Mouse (Mus musculus): ENCODE measurements around the gene Rcan2. TPM values are rescaled to one million over a fixed set of nuclear protein-coding genes. Genes with fewer than 3 reads are reported as not detected.

Rcan2 gene
- total RNA-seq, 1 experiment from 2014 or later, result not detected

DNA sequence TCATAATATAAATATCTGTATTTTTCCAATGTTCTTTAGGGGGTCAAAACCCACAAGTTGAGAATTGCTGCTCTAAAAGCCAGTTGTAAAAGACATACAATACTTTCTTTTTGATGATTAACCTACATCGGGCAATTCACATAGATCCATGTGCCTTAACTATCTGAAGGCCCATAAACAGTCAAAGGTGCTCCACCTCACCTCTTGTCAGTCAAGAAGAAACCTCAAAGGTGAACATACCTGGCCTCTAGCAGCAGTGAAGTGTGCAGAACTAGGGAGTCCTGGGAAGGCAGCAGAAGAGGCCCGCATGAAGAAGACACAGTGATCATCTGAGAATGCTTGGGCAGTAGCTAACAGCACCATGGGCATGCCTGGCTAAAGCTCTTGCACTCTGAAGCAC lies 239.3 kb downstream of the Rcan2 start:
- no peak for ATAC-seq (replicated peaks; ENCODE audit: insufficient number of reproducible peaks, low FRiP score, low TSS enrichment, poor library complexity, severe bottlenecking)

- no peak for ATAC-seq (replicated peaks; ENCODE audit: insufficient number of reproducible peaks, low FRiP score, low TSS enrichment, poor library complexity, severe bottlenecking)
Observed at GRCm38 (mm10) chr17:44042301-44042700, 241.2 kb downstream of the Rcan2 start.

DNA sequence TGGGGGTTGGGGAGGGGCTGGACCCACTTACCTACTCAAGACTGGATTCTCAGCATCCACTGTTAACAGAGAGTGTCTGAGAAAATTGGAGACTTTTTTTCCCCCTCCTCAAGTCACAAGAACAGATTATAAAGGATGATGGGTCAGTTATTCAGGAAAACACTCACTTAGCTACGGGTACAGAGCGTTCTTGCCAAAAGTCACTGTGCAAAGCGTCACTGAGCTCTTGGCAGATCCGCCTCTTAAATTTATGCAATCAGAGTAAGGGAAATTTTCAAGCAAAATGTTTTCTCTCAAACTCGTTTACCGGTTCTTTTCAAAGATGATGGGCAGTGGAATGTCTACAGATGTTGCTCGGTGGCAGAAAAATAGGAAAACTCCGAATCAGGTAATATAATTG lies 241.7 kb downstream of the Rcan2 start:
- no peak for ATAC-seq (replicated peaks; ENCODE audit: insufficient number of reproducible peaks, low FRiP score, low TSS enrichment, poor library complexity, severe bottlenecking)

GRCm38 (mm10) chr17:44053427-44053826 lies 252.3 kb downstream of the Rcan2 start:
- ATAC-seq (replicated peaks; ENCODE audit: insufficient number of reproducible peaks, low FRiP score, low TSS enrichment, poor library complexity, severe bottlenecking), result peak; percentile 97

DNA sequence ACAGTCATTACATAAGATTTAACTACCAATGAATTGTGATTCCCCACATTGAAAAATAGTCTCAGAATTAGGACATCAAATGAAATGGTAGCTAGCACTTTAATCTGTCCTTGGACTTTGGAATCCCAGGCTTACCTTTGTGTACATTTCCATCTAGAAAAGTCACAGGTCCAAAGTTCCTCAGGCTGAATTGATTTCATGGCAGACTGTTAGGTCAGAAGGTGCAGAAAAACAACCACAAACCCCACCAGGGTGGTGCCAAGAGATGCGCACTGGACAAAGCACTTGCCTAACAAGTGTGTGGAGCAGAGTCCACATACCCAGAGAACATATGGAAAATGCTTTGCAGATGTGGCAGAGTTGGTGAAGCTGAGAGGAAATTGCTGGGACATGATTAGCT lies 256.0 kb downstream of the Rcan2 start:
- no peak for ATAC-seq (replicated peaks; ENCODE audit: insufficient number of reproducible peaks, low FRiP score, low TSS enrichment, poor library complexity, severe bottlenecking)

DNA sequence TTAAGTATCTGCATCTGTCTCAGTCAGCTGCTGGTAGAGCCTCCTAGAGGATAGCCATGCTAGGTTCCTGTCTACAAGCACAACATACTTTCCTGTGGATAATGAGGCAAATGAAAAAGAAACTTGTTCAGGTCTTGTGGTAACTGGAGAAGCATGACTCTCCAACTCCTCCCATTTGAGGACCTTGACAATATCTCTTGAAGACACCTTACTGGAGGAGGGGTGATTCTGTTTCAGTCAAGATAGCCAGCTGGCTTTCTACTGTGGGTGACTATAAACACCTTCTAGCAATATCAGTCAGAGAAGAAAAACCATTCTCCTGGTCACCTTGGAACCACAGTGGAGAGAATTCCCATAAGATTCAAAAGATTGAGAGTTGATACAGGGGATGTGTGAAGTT lies 257.0 kb downstream of the Rcan2 start:
- no peak for ATAC-seq (replicated peaks; ENCODE audit: insufficient number of reproducible peaks, low FRiP score, low TSS enrichment, poor library complexity, severe bottlenecking)

DNA sequence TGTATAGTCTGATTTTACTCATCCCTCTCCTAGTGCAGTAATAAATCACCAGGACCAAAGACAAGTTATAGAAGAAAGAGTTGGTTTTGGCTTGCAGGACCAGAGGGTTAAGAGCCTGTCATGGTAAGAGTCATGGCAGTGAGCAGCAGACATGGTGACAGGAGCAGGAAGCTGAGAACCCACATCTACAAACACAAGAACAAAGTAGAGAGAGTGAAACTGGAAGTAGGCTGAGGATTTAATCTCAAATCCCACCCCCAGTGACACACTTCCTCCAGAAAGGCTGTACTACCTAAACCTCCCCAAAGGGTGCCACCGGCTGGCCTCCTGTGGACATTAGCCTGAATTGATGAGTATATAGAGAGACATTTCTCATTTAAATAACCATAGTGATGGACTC lies 259.6 kb downstream of the Rcan2 start:
- ATAC-seq (replicated peaks; ENCODE audit: insufficient number of reproducible peaks, low FRiP score, low TSS enrichment, poor library complexity, severe bottlenecking), result no peak

DNA sequence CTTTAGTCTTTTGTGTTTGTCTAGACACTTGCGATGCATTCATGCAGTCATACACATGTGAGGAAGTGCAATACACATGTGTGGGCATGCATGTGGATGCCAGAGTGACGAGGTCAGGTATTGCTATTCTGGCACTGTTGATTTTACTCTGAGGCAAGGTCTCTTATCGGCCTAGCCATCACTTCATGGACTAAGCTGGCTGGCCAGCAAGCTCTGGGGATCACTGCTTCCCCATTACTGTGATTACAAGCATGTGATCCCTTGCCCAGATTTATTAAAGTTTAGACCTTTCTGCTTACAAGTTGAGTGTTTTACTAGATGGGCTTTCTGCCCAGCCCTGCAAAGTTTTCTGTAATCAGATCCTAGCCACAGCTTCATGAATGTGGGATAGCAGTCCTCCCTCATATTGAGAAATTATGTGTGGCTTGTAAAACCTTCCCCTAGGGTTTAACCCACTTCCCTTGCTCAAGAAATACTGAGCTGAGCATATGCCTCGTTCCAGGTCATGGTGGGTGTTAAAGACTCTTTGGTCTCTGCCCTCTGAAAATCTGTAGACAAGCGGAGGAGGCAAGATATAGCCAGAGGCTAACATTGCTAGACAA lies 260.2 kb downstream of the Rcan2 start:
- ATAC-seq (replicated peaks; ENCODE audit: insufficient number of reproducible peaks, low FRiP score, low TSS enrichment, poor library complexity, severe bottlenecking), result no peak

- no peak for ATAC-seq (replicated peaks; ENCODE audit: insufficient number of reproducible peaks, low FRiP score, low TSS enrichment, poor library complexity, severe bottlenecking)
Observed at GRCm38 (mm10) chr17:44068876-44069275, 267.7 kb downstream of the Rcan2 start.

- no peak for ATAC-seq (replicated peaks; ENCODE audit: insufficient number of reproducible peaks, low FRiP score, low TSS enrichment, poor library complexity, severe bottlenecking)
Observed at GRCm38 (mm10) chr17:44071680-44072079, 270.5 kb downstream of the Rcan2 start.

DNA sequence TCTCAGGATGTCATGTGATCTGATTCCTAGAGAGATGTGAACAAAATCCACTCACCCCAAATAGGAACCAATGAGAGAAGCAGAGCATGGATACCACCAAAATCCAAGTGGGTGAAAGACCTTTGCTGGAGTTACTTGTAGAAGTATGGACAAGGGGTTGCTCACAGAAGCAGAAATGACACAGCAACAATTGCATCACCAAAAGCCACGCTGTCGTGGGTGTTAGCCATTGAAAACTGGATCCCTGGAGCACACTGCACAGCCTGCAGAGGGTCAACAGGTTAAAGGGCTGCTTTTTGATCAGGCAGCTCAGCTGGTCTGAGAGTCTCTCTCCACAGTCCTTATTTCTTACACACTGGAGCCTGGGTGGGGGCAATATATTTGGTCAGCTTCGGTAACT lies 274.4 kb downstream of the Rcan2 start:
- ATAC-seq (replicated peaks; ENCODE audit: insufficient number of reproducible peaks, low FRiP score, low TSS enrichment, poor library complexity, severe bottlenecking), result no peak

DNA sequence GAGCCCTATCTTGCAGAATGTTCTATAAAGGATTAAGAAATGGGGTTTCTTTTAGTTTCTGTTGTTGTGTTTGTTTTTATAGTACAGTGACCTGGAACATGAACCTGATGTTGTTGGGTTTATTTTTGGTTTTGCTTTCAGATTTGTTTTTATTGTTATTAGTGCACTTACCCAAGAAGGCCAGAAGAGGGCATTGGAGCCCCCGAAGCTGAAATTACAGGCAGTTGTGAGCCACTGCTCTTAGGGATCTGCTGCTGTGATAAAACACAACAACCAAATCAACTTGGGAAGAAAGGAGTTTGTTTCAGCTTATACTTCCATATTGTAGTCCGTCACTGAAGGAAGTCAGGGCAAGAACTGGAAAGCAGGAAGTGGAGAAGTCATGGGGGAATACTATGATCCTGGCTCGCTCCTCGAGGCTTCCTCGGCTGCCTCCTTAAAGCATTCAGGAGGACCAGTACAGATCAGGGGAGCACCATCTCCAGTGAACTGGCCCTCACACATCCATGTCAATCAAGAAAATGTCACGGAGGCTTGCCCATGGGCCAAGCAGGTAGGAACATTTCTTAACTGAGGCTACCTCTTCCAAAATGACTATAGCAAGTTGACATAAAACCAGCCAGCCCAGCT lies 275.0 kb downstream of the Rcan2 start:
- 0 out of 2 replicates have a peak, but pooled peaks have one; percentile 60 for ATAC-seq (replicated peaks; ENCODE audit: insufficient number of reproducible peaks, low FRiP score, low TSS enrichment, poor library complexity, severe bottlenecking)

- ATAC-seq (replicated peaks; ENCODE audit: insufficient number of reproducible peaks, low FRiP score, low TSS enrichment, poor library complexity, severe bottlenecking), result no peak
Observed at GRCm38 (mm10) chr17:44077146-44077842, 276.1 kb downstream of the Rcan2 start.

- ATAC-seq (replicated peaks; ENCODE audit: insufficient number of reproducible peaks, low FRiP score, low TSS enrichment, poor library complexity, severe bottlenecking), result no peak
Observed at GRCm38 (mm10) chr17:44077843-44078160, 276.7 kb downstream of the Rcan2 start.

DNA sequence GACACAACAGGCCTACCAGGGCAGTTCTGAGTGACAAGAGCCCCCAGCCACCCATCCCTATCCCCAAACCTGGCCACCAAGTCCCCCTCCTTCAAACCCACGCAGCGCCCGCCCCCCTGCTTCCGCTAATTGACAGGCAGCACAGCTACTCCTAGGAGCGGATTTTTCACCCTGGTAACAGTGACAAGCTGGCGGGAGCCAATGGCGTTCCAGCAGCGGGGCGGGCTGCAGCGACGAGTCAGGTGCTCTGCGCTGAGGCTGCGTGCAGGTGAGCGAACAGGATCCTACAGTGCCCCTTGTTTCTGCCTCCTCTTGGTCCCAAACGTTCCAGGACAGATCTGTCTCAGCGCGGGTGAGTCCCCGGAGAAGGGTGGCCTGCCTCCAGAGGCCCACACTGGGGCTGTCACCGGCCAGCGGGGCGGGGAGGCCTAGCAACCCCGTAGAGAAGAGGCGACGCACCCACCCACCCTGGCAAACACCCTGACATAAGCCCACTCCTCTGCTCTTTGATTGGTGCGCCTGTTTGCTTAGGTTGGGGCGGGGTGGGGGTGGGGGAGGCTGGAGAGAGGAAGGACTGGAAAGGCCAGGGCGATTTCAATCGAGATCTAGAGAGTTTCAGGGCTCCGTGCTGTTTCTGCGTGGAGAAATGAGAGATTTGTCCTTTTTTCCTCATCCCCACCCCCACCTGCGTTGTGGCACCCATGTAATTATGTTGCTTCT lies 277.6 kb downstream of the Rcan2 start, which contains the start of gene Enpp5:
Enpp5 (plus strand) TSS at position 183 of the 720 bp plus-strand sequence.
- peak; percentile 69; the same call in 1 of the 2 replicates for ATAC-seq (replicated peaks; ENCODE audit: insufficient number of reproducible peaks, low FRiP score, low TSS enrichment, poor library complexity, severe bottlenecking)

DNA sequence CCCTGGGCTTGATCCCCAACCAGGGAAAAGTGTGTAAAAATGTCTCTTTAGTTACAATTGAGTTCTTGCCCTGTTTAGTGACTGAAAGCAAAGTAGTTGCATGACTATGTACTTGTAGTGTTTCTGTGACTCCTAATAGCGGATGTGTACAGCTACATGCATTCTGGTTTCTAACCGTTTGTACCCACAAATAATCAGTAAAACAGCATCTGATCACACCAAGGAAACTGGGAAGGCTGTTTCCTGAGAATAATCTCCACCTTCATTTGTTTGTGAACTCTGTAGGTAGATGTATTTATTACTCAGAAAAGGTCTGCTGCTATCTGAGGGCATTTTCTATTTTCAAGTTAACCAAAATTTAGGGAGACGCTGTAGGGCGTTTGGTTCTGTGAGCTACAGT lies 282.0 kb downstream of the Rcan2 start:
- no peak for ATAC-seq (replicated peaks; ENCODE audit: insufficient number of reproducible peaks, low FRiP score, low TSS enrichment, poor library complexity, severe bottlenecking)

DNA sequence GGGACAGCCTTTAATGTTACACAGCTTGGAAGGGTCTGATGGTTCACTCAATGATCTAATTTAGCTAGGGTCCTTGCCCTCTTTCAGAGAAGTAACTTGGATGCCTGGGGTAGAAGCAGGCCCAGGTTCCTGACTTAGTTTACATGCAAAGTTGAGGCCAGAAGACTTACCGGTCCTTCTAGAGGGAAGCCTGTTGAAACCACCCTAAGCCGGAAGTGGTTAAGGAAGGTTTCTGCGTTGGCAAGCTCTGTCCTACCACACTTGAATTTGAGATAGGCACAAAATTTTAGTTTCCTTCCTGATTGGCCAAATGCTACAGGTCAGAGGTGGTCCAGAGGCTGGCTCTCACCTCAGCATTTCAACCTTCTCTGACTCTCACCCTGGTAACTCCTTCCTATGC lies 287.1 kb downstream of the Rcan2 start:
- no peak for ATAC-seq (replicated peaks; ENCODE audit: insufficient number of reproducible peaks, low FRiP score, low TSS enrichment, poor library complexity, severe bottlenecking)
